Mouse (Mus musculus) right cerebral cortex, postnatal 36 days (tissue): ENCODE measurements at regions not wholly inside any gene's neighbourhood (a gene's known extent, or its start where the extent isn't known, plus 50 kb on each side); places are given as distances from the start of the nearest gene placed in this dataset.
A peak's percentile ranks its signal among the peaks of the same experiment; 100 is the strongest.

ENCODE experiments used
- DNase-seq, 2 experiments: peaks; one replicate each; pipeline ENCODE4 v3.0.0; 2022; ENCODE audit warnings: low spot score in 2 of 2, mixed read lengths in 1 of 2

DNA sequence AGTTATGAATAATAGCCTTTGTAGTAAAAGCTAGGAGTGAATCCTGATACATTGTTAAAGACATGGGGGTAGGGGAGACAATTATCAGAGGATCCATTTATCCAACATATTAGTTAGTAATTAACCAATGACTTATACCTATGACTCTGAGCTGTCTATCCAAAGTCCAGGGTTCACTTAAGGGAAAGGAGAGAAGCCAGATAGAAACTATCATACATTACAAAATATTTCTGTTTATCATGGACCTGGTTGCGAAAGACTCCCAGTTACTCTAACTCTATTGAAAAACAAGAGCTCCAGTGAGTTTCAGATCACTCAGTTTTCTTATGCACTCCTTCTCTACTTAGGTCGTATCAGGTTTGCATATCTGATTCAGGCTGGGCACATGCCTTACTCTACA lies 749.3 kb downstream of the H2al1n start:
- DNase-seq, result no peak

DNA sequence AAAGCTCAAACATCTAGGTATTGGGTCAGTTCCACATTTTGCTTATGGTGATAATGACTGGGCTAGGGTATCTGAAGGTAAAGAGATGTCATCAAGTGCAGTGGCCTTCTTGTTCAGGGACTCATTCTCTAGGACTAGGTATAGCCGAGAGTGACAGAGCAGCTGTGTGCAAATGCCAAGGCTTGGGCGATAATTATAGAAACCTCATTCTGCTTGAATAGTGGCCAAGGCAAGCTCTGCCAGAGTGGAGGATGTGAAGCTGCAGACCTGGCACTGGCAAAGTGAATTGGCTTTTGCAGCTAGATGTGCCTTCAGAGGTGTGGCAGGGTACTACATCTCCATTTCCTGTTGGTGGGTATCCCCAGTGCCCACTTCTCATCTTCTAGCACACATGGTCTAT lies 796.1 kb downstream of the H2al1n start:
- DNase-seq, result peak; percentile 11 to 15
